Mouse (Mus musculus): Measurements from ENCODE around the gene Tmem229a. TPM values are rescaled to one million over a fixed set of nuclear protein-coding genes. Genes with fewer than 3 reads are reported as not detected.

Gene Tmem229a
- total RNA-seq, 2 experiments from 2014 or later: 41.5 to 46.7 TPM

DNA sequence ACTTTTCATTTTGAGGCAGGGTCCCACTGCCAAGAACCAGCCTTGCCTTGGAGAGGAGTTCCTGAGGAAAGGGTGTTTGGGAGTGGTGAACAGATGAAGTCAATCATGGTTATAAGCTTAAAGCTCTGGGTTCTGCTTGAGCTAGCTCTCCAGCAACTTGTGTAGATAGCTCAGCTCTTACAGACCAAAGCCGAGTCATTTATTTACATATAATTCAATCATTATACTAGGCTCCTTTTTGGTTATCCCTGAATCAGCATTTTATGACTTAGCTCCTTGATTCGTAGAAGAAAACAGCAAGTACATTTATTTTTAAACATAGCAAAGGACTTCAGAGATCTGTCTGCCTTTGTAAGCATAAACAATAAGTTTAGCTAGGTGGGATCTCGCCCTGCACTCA lies 51.0 kb downstream of the Tmem229a start:
- intact Hi-C loops (cut with DNase I): no loop called here
- DNase-seq (ENCODE audit: low spot score in 2 of 2): no peak

Other genes with a start within 250 kb of the Tmem229a start
- gene Hyal6, start 223.1 kb downstream of the Tmem229a start, total RNA-seq (2021): not detected
- gene Hyal4, start 208.0 kb downstream of the Tmem229a start, total RNA-seq (2021): not detected
- gene Spam1, start 165.1 kb downstream of the Tmem229a start, total RNA-seq (2021): not detected
- not detected for gene Hyal5, start 98.3 kb downstream of the Tmem229a start, total RNA-seq (2021)

Data from left cerebral cortex, postnatal 36 days (tissue).